Mouse (Mus musculus) intestine, embryonic 16.5 days (tissue): ENCODE data around the gene Hs3st3b1. TPM values are rescaled to one million over a fixed set of nuclear protein-coding genes. Genes with fewer than 3 reads are reported as not detected.

Experiments
- ATAC-seq: fragments of 200-750 bp; cut with Nextera tagmentation; 2 replicates; pipeline ENCODE4 v1.8.0; 2017; ENCODE audit warnings: moderate TSS enrichment, moderate library complexity
- H3K27ac ChIP-seq: fragments of 300-500 bp; sonication (generic); 2 replicates; pipeline ENCODE4 v1.5.1; 2014; ENCODE audit warnings: mild to moderate bottlenecking, low read length
- H3K27me3 ChIP-seq: fragments of 300-500 bp; sonication (generic); replicated peaks from 2 replicates; pipeline ENCODE4 v1.6.1; 2014; ENCODE audit warnings: low read length, control low read depth, mixed read lengths; ENCODE audit not compliant: control insufficient read depth, insufficient read depth
- H3K36me3 ChIP-seq: fragments of 300-500 bp; sonication (generic); 2 replicates; pipeline ENCODE4 v1.6.1; 2014; ENCODE audit warnings: low read length, control low read depth; ENCODE audit not compliant: control insufficient read depth, insufficient read depth
- H3K4me1 ChIP-seq: fragments of 300-500 bp; sonication (generic); 2 replicates; pipeline ENCODE4 v1.6.1; 2014; ENCODE audit warnings: low read length, control low read depth, mixed read lengths; ENCODE audit not compliant: control insufficient read depth, insufficient read depth
- H3K4me2 ChIP-seq: fragments of 300-500 bp; sonication (generic); 2 replicates; pipeline ENCODE4 v1.6.1; 2014; ENCODE audit warnings: low read depth, low read length, control low read depth
- H3K4me3 ChIP-seq: fragments of 300-500 bp; sonication (generic); 2 replicates; pipeline ENCODE4 v1.5.1; 2014; ENCODE audit warnings: mild to moderate bottlenecking, low read length
- H3K9ac ChIP-seq: fragments of 300-500 bp; sonication (generic); 2 replicates; pipeline ENCODE4 v1.6.1; 2014; ENCODE audit warnings: low read depth, low read length
- H3K9me3 ChIP-seq: fragments of 300-500 bp; sonication (generic); 2 replicates; pipeline ENCODE4 v1.6.1; 2016; ENCODE audit warnings: low read length, control low read depth; ENCODE audit not compliant: control insufficient read depth
- WGBS: fragments of 180-500 bp; shearing (Covaris S2); extraction: QIAGEN DNeasy Blood & Tissue Kit; methylation state at CpG from one replicate; pipeline ENCODE4 v1.1.7; 2014; 5-methylcytosine and 5-hydroxymethylcytosine counted together
- polyA plus RNA-seq: library from polyadenylated mRNA; unstranded; fragments of >200 nt; fragmentation: Nextera tagmentation; extraction: Ambion mirVana; gene quantifications from 2 replicates; pipeline ENCODE4 v1.2.1, GENCODE M21; 2015

Hs3st3b1 gene
- polyA plus RNA-seq, 1 experiment from 2014 or later: 5.2 TPM

- Histone ChIP-seq H3K36me3 (no peaks in the 10 kb centered on the region), H3K27me3 (no peaks in the 10 kb centered on the region), H3K9me3 (no peaks in the 10 kb centered on the region), H3K9ac (no peak overlapping the region), H3K4me3 (no peak overlapping the region), H3K4me2 (no peak overlapping the region), H3K27ac (no peak overlapping the region), H3K4me1 (peaks cover 20% of the 10 kb centered on the region; the same call in 1 of the 2 replicates)
- ATAC-seq: no peak
- 88% methylated on average over 2 of the region's 2 CpGs for WGBS
Observed at GRCm38 (mm10) chr11:63953887-63954286, 31.8 kb upstream of the Hs3st3b1 start.

DNA sequence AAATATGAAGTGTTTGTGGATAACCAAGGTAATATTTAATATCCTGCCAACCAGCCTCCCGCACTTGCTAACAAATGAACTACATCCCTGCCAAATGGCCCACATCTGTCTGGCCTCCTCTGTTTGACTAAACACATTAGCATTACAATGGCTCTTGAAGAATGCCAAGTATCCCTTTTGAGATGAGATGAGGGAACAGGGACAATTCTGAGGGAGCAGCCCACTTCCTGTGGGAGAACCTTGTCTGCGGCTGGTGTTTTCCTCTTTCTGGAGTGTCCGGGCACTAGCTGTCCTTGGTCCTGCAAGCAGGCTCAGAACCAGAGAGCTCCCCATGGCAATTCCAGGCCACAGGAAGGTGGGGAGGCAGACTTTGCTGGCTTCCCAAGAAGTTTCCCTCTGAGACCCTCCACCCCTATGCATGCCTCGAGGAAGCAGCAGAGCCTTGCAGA lies 30.7 kb upstream of the Hs3st3b1 start:
- H3K9me3 ChIP-seq: no peaks in the 10 kb centered on the region
- WGBS: 44% methylated on average over 4 of the region's 4 CpGs
- ATAC-seq: no peak
- no peak overlapping the region for H3K27ac ChIP-seq
- H3K9ac ChIP-seq: no peak overlapping the region
- peaks cover 20% of the 10 kb centered on the region; the same call in 1 of the 2 replicates for H3K4me1 ChIP-seq
- H3K4me3 ChIP-seq: no peak overlapping the region
- H3K36me3 ChIP-seq: no peaks in the 10 kb centered on the region
- H3K27me3 ChIP-seq: no peaks in the 10 kb centered on the region
- no peak overlapping the region for H3K4me2 ChIP-seq

GRCm38 (mm10) chr11:63951831-63952631 lies 29.9 kb upstream of the Hs3st3b1 start:
- H3K4me2 ChIP-seq: peak overlapping the region; percentile 62
- H3K27ac ChIP-seq: 0 out of 2 replicates have a peak overlapping the region, but pooled peaks have one; percentile 24
- H3K36me3 ChIP-seq: no peaks in the 10 kb centered on the region
- H3K9me3 ChIP-seq: no peaks in the 10 kb centered on the region
- H3K27me3 ChIP-seq: no peaks in the 10 kb centered on the region
- peak overlapping the region; percentile 39 for H3K4me3 ChIP-seq
- peak overlapping the region; percentile 50 for H3K9ac ChIP-seq
- peaks cover 20% of the 10 kb centered on the region; the same call in 1 of the 2 replicates for H3K4me1 ChIP-seq
- peak; percentile 91 for ATAC-seq
- 7% methylated on average over 19 of the region's 19 CpGs for WGBS

DNA sequence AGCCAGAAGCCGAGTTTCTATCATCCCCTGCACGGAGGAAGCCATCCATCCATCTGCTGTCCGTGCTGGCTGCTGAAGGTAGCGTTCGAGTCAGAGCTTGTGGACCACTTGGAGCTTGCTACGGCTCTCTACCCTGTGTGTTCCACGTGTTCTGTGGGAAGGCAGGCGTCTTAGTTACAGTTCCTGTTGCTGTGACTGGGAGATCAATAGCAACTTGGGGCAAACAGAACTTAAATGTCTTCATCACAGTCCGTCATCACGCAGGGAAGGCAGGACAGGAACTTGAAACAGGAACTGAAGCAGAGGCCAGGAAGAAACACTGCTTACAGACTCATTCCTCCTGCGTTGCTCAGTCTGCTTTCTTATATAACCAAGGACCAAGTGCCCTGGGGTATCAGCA lies 26.3 kb upstream of the Hs3st3b1 start:
- Histone ChIP-seq H3K4me1 (peaks cover 12% of the 10 kb centered on the region; the same call in 1 of the 2 replicates), H3K4me3 (no peak overlapping the region), H3K9me3 (no peaks in the 10 kb centered on the region), H3K9ac (no peak overlapping the region), H3K36me3 (no peaks in the 10 kb centered on the region), H3K27ac (no peak overlapping the region), H3K4me2 (no peak overlapping the region), H3K27me3 (no peaks in the 10 kb centered on the region)
- 86% methylated on average over 11 of the region's 11 CpGs for WGBS
- ATAC-seq: no peak

DNA sequence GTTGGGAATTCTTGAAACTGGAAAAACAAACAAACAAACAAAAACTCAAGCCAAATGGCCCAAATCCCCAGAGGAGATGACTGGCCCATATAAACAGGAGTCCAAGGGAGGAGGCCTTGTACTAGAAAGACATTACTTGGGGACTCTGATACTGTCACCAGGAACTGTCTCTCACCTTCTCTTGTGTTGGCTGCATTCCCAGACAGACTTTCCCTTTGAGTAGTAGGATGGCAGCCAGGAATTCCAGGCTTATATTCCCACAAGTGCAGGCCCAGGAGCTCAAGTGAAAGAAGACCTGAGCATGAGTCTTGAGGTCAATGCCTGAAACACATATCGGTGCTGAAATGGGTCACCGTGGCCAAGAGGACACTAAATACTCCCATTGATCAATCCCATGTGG lies 24.9 kb upstream of the Hs3st3b1 start:
- H3K4me2 ChIP-seq: no peak overlapping the region
- 94% methylated on average over 2 of the region's 2 CpGs for WGBS
- no peak for ATAC-seq

DNA sequence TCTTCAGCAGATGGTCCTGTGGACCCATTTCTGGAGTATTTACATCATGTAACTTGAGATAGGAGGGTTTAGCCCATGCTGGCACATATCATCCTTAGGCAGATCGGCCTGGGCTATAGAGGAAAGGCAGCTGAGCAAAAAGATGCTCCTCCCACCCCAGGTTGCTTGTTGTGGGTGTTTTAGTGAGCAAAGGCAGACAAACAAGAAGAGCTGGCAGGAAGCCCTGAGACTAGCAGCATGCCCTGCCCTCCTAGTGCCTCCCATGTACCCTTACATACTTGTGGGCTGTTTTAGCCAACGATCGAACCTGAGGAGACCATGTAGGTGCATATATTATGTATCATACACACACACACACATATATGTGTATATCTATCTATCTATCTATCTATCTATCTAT lies 21.9 kb upstream of the Hs3st3b1 start:
- H3K27ac ChIP-seq: no peak overlapping the region
- H3K36me3 ChIP-seq: no peaks in the 10 kb centered on the region
- no peak for ATAC-seq
- H3K9me3 ChIP-seq: no peaks in the 10 kb centered on the region
- H3K4me3 ChIP-seq: no peak overlapping the region
- 92% methylated on average over 3 of the region's 3 CpGs for WGBS
- no peaks in the 10 kb centered on the region for H3K27me3 ChIP-seq
- H3K4me2 ChIP-seq: no peak overlapping the region
- no peak overlapping the region for H3K9ac ChIP-seq
- no peaks in the 10 kb centered on the region for H3K4me1 ChIP-seq

More for the DNA sequence above, 24.9 kb upstream of the Hs3st3b1 start:
- Histone ChIP-seq H3K9ac (no peak overlapping the region), H3K36me3 (no peaks in the 10 kb centered on the region), H3K4me3 (no peak overlapping the region), H3K27me3 (no peaks in the 10 kb centered on the region), H3K4me1 (peaks cover 2% of the 10 kb centered on the region; the same call in 1 of the 2 replicates), H3K27ac (no peak overlapping the region), H3K9me3 (no peaks in the 10 kb centered on the region)

- H3K27ac ChIP-seq: no peak overlapping the region
- H3K9me3 ChIP-seq: no peaks in the 10 kb centered on the region
- no peaks in the 10 kb centered on the region for H3K36me3 ChIP-seq
- no peak overlapping the region for H3K4me3 ChIP-seq
- no peak overlapping the region for H3K4me2 ChIP-seq
- ATAC-seq: no peak
- H3K27me3 ChIP-seq: no peaks in the 10 kb centered on the region
- no peaks in the 10 kb centered on the region for H3K4me1 ChIP-seq
- no peak overlapping the region for H3K9ac ChIP-seq
- 94% methylated on average over 13 of the region's 13 CpGs for WGBS
Observed at GRCm38 (mm10) chr11:63943268-63943890, 21.3 kb upstream of the Hs3st3b1 start.

DNA sequence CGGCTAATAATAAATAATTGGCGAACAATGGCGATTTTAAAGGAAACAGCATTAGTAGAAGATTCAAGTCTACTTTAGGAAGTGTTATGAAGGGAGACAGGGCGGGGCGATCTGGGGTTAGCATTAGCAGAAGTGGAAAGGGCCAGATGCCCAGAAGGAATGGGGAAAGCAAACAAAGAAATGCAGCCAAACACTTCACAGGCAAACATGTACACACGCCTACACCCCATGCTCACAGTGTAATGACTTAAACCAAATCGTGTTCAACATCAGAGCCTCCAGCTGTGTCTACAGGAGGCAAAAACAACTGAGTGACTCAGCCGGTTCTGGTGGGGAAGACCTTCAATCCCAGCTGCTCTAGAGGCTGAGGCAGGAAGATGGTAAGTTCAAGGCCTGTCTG lies 20.1 kb upstream of the Hs3st3b1 start:
- whole genome bisulfite sequencing: 75% methylated on average over 8 of the region's 8 CpGs
- ATAC-seq: no peak
- Histone ChIP-seq H3K27me3 (no peaks in the 10 kb centered on the region), H3K4me3 (no peak overlapping the region), H3K27ac (no peak overlapping the region), H3K9me3 (no peaks in the 10 kb centered on the region), H3K9ac (no peak overlapping the region), H3K4me2 (no peak overlapping the region), H3K36me3 (no peaks in the 10 kb centered on the region), H3K4me1 (no peaks in the 10 kb centered on the region)

DNA sequence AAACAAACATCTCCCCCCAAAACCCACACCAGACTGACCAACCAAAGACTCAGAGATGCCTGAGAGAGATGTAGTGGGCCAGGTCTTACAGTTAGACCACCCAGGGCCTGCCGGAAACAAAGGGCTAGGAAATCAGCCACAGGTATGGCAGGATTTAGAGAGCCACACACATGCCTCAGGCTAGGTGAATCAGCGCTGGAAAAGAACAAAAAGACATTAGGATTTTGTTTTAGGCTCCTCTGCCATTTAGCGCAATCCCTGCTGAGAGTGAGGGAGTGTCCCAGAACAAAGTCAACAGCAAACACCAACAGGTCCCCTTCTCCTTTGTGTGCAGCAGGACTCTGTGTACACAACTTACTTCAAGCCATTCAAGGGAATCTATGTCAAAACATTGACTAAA lies 14.6 kb upstream of the Hs3st3b1 start:
- Histone ChIP-seq H3K27me3 (no peaks in the 10 kb centered on the region; the same call in 1 of the 2 replicates), H3K4me1 (no peaks in the 10 kb centered on the region), H3K9me3 (no peaks in the 10 kb centered on the region), H3K9ac (no peak overlapping the region), H3K4me3 (no peak overlapping the region), H3K27ac (no peak overlapping the region), H3K4me2 (no peak overlapping the region), H3K36me3 (no peaks in the 10 kb centered on the region)
- 45% methylated on average over 3 of the region's 3 CpGs for WGBS
- no peak for ATAC-seq
